Mouse (Mus musculus) liver, embryonic 16.5 days (tissue): ENCODE results near the gene Klhl7. TPM values are rescaled to one million over a fixed set of nuclear protein-coding genes. Genes with fewer than 3 reads are reported as not detected.

ENCODE experiments used
- ATAC-seq: fragments of 200-750 bp; cut with Nextera tagmentation; 2 replicates; pipeline ENCODE4 v1.8.0; 2017; ENCODE audit warnings: low read depth, mild to moderate bottlenecking, moderate number of reproducible peaks, moderate library complexity
- H3K27ac ChIP-seq: fragments of 300-500 bp; sonication (generic); 2 replicates; pipeline ENCODE4 v1.5.1; 2014; ENCODE audit warnings: mild to moderate bottlenecking, low read length
- H3K27me3 ChIP-seq: fragments of 300-500 bp; sonication (generic); 2 replicates; pipeline ENCODE4 v1.6.1; 2014; ENCODE audit warnings: low read depth, low read length, mixed read lengths; ENCODE audit not compliant: control insufficient read depth, insufficient read depth
- H3K36me3 ChIP-seq: fragments of 300-500 bp; sonication (generic); 2 replicates; pipeline ENCODE4 v1.6.1; 2014; ENCODE audit warnings: mild to moderate bottlenecking; ENCODE audit not compliant: control insufficient read depth, insufficient read depth
- H3K4me1 ChIP-seq: fragments of 300-500 bp; sonication (generic); 2 replicates; pipeline ENCODE4 v1.6.1; 2014; ENCODE audit warnings: low read depth, low read length, mixed read lengths; ENCODE audit not compliant: control insufficient read depth
- H3K4me2 ChIP-seq: fragments of 300-500 bp; sonication (generic); 2 replicates; pipeline ENCODE4 v1.6.1; 2014; ENCODE audit warnings: low read depth, low read length, mixed read lengths
- H3K4me3 ChIP-seq: fragments of 300-500 bp; sonication (generic); 2 replicates; pipeline ENCODE4 v1.5.1; 2014; ENCODE audit warnings: low read depth, mild to moderate bottlenecking, low read length
- H3K9ac ChIP-seq: fragments of 300-500 bp; sonication (generic); 2 replicates; pipeline ENCODE4 v1.6.1; 2014; ENCODE audit warnings: low read depth, low read length
- H3K9me3 ChIP-seq: fragments of 300-500 bp; sonication (generic); replicated peaks from 2 replicates; pipeline ENCODE4 v1.6.1; 2016; ENCODE audit warnings: low read length; ENCODE audit not compliant: control insufficient read depth
- WGBS: fragments of 180-500 bp; shearing (Covaris S2); extraction: QIAGEN DNeasy Blood & Tissue Kit; methylation state at CpG from one replicate; pipeline ENCODE4 v1.1.7; 2014; ENCODE audit not compliant: insufficient replicate concordance; 5-methylcytosine and 5-hydroxymethylcytosine counted together
- polyA plus RNA-seq: library from polyadenylated mRNA; unstranded; fragments of >200 nt; fragmentation: Nextera tagmentation; extraction: Ambion mirVana; gene quantifications from 2 replicates; pipeline ENCODE4 v1.2.1, GENCODE M21; 2015

Gene Klhl7
- polyA plus RNA-seq, 1 experiment from 2014 or later: 18.2 TPM

DNA sequence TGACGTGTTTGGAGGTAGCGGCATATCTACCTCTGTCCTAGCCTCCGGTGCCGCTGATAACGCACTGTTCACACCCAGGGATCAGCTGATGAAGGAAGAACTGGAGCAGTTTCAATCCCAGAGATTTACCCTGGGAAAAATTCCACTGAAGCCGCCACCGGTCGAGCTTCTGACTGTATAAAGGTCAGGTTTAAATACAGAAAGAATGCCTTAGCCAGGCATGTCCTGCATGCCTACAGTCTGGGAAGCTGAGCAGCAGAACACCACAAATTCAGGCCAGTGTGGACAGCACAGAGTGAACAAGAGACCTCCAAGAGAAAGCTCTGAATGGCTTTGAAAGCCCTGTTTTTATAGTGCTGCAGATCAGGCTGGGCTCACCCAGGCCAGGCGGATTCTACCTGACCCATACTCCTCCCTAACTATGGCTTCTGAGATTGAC is 81.9 kb downstream of the Klhl7 start:
- no peaks in the 10 kb centered on the region for H3K9me3 ChIP-seq
- ATAC-seq: no peak
- H3K27ac ChIP-seq: no peak overlapping the region
- no peaks in the 10 kb centered on the region for H3K4me1 ChIP-seq
- no peaks in the 10 kb centered on the region for H3K27me3 ChIP-seq
- no peak overlapping the region for H3K4me2 ChIP-seq
- peaks cover 14% of the 10 kb centered on the region for H3K36me3 ChIP-seq
- H3K4me3 ChIP-seq: no peak overlapping the region
- H3K9ac ChIP-seq: no peak overlapping the region
- WGBS: 91% methylated on average over 9 of the region's 9 CpGs

DNA sequence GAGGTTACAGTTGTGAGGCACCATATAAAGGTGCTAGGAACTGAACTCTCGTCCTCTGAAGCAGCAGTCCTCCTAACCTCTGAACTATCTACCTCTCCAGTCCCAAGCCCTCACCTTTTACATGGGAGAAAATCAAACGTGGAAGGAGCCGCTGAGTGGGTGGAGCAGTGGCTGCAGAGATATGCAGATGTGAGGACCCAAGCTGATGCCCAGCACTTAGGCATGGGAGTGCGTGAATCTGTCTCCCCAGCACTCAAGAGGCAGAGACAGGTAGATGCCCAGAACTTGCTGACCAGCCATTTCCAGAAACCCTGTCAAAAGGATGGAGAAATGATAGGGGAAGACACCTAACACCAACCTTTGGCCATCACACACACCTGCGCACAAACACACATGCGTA is 82.7 kb downstream of the Klhl7 start:
- H3K9me3 ChIP-seq: no peaks in the 10 kb centered on the region
- H3K4me1 ChIP-seq: no peaks in the 10 kb centered on the region
- ATAC-seq: no peak
- WGBS: 71% methylated on average over 6 of the region's 6 CpGs
- H3K27ac ChIP-seq: no peak overlapping the region
- no peak overlapping the region for H3K9ac ChIP-seq
- H3K4me3 ChIP-seq: no peak overlapping the region
- no peaks in the 10 kb centered on the region for H3K27me3 ChIP-seq
- peaks cover 14% of the 10 kb centered on the region for H3K36me3 ChIP-seq
- no peak overlapping the region for H3K4me2 ChIP-seq

DNA sequence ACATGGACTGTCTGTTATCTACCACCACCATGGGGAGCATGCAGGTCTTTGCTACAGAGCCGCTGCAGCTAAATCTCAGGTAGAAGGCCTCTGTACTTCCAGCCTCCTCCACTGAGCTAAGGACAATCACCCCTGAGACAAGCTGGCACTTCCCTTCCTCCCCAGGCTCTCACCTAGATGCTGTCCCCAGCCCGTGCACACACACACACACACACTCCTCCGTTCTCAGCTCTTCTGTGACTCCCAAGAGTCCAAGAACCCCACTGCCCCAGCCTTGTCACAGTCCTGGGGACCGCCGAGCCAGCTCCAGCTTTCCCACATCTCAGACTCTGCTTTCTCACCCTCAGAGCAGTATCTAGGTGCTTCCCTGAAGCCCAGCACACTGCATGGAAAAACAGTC is 83.6 kb downstream of the Klhl7 start:
- Histone ChIP-seq H3K4me3 (no peak overlapping the region), H3K9me3 (no peaks in the 10 kb centered on the region), H3K4me1 (no peaks in the 10 kb centered on the region), H3K27me3 (no peaks in the 10 kb centered on the region), H3K36me3 (peaks cover 14% of the 10 kb centered on the region), H3K4me2 (no peak overlapping the region), H3K27ac (no peak overlapping the region), H3K9ac (no peak overlapping the region)
- 83% methylated on average over 5 of the region's 5 CpGs for WGBS
- no peak for ATAC-seq

DNA sequence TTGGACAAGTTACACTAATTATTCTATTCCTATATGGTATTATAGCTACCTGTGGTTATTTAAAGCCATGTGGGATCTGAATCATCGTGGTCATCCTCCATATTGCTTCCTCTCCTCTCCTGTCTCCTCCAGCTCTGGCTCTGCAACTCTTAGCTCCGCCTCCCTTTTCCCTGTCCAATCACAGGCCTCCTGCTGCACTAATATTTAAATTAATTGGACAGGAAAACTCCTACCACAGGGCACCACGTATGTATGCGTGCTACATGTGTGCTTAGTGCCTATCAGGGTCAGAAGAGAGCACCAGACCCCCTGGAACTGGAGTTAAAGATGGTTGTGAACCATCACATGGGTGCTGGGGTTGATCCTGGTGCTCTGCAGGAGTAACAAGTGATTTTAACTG is 88.1 kb downstream of the Klhl7 start:
- H3K4me2 ChIP-seq: no peak overlapping the region
- H3K27me3 ChIP-seq: no peaks in the 10 kb centered on the region
- no peak overlapping the region for H3K4me3 ChIP-seq
- H3K36me3 ChIP-seq: no peaks in the 10 kb centered on the region
- no peaks in the 10 kb centered on the region for H3K9me3 ChIP-seq
- H3K27ac ChIP-seq: no peak overlapping the region
- WGBS: 51% methylated on average over 4 of the region's 4 CpGs
- ATAC-seq: no peak
- H3K9ac ChIP-seq: no peak overlapping the region
- no peaks in the 10 kb centered on the region for H3K4me1 ChIP-seq

DNA sequence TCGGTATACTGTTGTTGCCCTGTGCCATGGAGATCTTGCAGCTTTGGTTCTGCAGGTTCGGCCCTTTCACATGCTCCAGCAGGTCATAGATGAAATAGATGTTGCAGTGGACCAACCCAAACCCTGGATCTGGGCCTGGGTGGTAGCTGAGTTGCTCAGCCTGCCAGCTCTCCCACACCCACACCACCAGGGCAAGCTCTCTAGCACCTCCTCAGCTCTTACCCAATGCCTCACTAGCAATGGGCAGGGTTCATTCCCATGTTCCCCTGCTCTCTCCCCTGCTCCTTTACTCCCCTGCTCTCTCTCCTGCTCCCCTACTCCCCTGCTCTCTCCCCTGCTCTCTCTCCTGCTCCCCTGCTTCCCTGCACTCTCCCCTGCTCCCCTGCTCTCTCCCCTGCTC is 91.4 kb downstream of the Klhl7 start:
- Histone ChIP-seq H3K4me3 (no peak overlapping the region), H3K4me1 (no peaks in the 10 kb centered on the region), H3K27ac (no peak overlapping the region), H3K27me3 (no peaks in the 10 kb centered on the region), H3K9me3 (no peaks in the 10 kb centered on the region), H3K4me2 (no peak overlapping the region), H3K36me3 (no peaks in the 10 kb centered on the region), H3K9ac (no peak overlapping the region)
- WGBS: 71% methylated on average over 2 of the region's 2 CpGs
- no peak for ATAC-seq

DNA sequence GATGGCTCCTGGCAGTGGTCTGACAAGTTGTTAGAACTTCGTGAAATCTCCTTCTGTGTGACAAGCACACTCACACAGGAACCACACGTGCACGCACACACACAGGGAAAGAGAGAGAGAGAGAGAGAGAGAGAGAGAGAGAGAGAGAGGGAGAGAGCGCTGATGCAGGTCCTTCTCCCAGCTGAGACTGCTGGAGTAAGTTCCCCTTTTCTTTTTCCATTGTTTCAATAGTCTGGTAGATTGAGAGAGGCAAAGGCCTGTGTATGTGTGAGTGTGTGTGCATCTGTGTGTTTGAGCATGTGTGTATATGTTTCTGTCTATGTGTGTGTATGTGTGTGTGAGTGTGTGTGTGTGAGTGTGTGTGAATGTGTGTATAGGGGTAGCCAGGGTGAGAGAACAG is 100.6 kb downstream of the Klhl7 start:
- H3K4me1 ChIP-seq: no peaks in the 10 kb centered on the region
- H3K4me2 ChIP-seq: no peak overlapping the region
- no peak overlapping the region for H3K9ac ChIP-seq
- WGBS: 30% methylated on average over 4 of the region's 4 CpGs
- no peak overlapping the region for H3K27ac ChIP-seq
- H3K36me3 ChIP-seq: no peaks in the 10 kb centered on the region
- no peaks in the 10 kb centered on the region for H3K9me3 ChIP-seq
- H3K27me3 ChIP-seq: no peaks in the 10 kb centered on the region
- ATAC-seq: no peak
- H3K4me3 ChIP-seq: no peak overlapping the region

DNA sequence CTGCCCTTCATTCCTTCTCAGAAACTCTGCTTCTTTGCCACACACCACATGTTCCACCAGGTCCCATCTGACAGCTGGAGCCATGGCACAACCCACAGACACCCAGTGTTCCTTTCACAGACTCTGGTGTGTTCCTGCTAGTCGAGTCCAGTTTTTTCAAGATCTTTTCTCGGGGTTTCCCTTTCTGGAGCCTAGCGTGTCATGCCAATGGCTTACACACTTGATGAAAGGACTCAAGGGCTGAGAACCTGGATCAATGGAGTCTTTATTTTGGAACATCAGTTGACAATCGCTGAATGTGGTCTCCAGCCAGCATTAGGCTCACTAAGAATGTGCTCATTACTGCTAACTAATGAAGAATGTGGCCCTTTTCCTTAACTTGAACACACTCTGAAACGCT is 102.1 kb downstream of the Klhl7 start:
- H3K9me3 ChIP-seq: no peaks in the 10 kb centered on the region
- H3K4me3 ChIP-seq: no peak overlapping the region
- no peak overlapping the region for H3K9ac ChIP-seq
- no peaks in the 10 kb centered on the region for H3K4me1 ChIP-seq
- no peak overlapping the region for H3K4me2 ChIP-seq
- no peak for ATAC-seq
- H3K36me3 ChIP-seq: no peaks in the 10 kb centered on the region
- no peaks in the 10 kb centered on the region for H3K27me3 ChIP-seq
- H3K27ac ChIP-seq: no peak overlapping the region
- 58% methylated on average over 5 of the region's 5 CpGs for WGBS

DNA sequence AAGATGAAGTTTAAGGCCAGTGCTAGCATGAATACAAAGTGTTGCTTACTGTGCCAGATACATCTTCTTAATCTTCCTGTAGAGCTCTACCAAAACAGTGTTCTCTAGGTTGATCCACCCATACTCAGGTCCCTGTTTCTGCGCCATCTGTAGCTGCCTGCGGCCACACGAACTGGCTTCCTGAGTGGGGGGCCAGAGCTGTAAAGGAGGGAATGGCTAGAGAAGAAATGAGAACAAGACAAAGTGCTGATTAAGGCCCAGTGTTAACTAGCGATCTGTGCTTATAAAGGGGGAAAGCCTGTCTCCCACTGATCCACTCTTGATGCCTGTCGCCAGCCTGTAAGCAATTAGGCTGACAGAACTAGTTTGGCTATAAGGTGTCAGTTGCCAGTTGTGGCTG is 102.9 kb downstream of the Klhl7 start:
- Histone ChIP-seq H3K4me2 (no peak overlapping the region), H3K27ac (no peak overlapping the region), H3K27me3 (no peaks in the 10 kb centered on the region), H3K4me1 (no peaks in the 10 kb centered on the region), H3K9me3 (no peaks in the 10 kb centered on the region), H3K9ac (no peak overlapping the region), H3K36me3 (no peaks in the 10 kb centered on the region), H3K4me3 (no peak overlapping the region)
- no peak for ATAC-seq
- WGBS: 64% methylated on average over 5 of the region's 5 CpGs

DNA sequence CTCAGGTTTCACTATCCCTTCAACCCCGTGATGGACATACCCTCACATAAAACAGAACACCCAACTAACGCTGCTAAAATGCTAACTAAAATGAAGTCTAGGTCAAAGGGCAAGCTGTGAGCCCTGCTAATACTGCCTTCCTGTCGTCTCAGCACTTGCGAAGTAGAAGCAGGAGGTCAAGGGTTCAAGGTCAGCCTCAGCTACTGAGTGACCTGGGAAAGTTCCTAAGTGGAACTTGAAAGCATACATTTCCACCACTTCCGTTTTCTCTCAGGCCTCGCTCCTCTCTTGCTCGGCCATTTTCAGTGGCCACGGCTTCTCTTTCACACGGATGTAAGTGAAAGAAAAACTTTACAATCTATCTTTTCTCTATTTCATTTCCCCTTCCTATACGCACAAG is 107.6 kb downstream of the Klhl7 start:
- Histone ChIP-seq H3K36me3 (no peaks in the 10 kb centered on the region), H3K4me1 (no peaks in the 10 kb centered on the region), H3K27ac (no peak overlapping the region), H3K9ac (no peak overlapping the region), H3K27me3 (no peaks in the 10 kb centered on the region), H3K4me2 (no peak overlapping the region), H3K9me3 (no peaks in the 10 kb centered on the region), H3K4me3 (no peak overlapping the region)
- ATAC-seq: no peak
- WGBS: 54% methylated on average over 10 of the region's 10 CpGs

DNA sequence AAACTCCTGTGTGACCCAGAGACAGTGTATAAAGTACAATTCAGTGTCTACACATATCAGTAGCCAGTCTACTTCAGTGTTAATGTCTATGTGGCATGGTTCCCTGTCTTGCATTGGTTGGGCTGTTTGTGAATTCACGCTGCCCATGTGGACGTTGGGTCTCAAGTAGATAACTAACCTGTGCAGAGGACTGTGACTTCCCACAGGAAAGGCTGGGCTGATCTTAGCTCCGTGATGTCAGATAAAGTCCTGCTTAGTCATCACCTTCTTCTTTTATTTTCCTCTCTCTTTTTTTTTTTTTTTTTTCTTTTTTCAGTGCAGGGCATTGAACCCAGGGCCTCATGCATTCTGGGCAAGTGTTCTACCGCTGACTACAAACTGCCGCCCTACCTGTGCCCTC is 108.1 kb downstream of the Klhl7 start:
- H3K4me3 ChIP-seq: no peak overlapping the region
- no peaks in the 10 kb centered on the region for H3K4me1 ChIP-seq
- no peak overlapping the region for H3K27ac ChIP-seq
- no peak overlapping the region for H3K9ac ChIP-seq
- H3K27me3 ChIP-seq: no peaks in the 10 kb centered on the region
- WGBS: 40% methylated on average over 5 of the region's 5 CpGs
- no peaks in the 10 kb centered on the region for H3K36me3 ChIP-seq
- H3K9me3 ChIP-seq: no peaks in the 10 kb centered on the region
- no peak overlapping the region for H3K4me2 ChIP-seq
- ATAC-seq: no peak
